Mouse (Mus musculus): ENCODE measurements around the gene Pla2g10. TPM values are rescaled to one million over a fixed set of nuclear protein-coding genes. Genes with fewer than 3 reads are reported as not detected.
"Not testable (repeated sequence)": the region's sequence is repeated elsewhere in the genome, so short reads cannot be mapped to it uniquely, and the experiment has no call there.

Pla2g10 gene
- polyA plus RNA-seq, 1 experiment from 2014 or later: 0.53 TPM

DNA sequence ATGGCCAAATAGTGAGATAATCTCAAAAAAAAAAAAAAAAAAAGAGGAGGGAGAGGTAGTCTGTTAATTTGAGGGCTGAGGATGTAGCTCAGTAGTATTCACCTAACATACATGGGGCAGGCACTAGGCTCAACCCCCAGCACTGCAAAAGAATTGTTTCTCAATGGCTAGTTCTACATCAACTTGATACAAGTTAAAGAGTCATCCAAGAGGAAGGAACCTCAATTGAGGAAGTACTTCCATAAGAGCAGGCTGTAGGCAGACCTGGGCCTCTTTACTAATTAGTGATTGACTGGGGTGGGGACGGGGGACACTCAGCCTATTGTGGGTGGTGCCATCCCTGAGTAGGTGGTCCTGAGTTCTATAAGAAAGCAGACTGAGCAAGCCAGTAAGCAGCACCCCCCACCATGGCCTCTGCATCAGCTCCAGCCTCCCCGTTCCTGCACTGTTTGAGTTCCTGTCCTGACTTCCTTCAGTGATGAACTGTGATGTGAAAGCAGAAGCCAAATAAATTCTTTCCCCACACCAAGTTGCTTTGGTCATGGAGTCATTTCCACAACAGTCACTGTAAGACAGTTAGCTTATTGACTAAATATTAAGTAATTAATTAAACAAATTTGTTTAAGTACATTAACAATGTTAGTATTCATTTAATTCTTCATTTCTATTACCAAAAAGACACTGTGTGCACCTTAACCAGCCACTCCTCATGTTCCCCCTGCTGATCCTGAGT lies 13.8 kb downstream of the Pla2g10 start:
- H3K9ac ChIP-seq: no peak overlapping the region
- no peak for ATAC-seq (replicated peaks; ENCODE audit: low FRiP score)
- no peak overlapping the region for H3K27ac ChIP-seq
- H3K27me3 ChIP-seq: no peaks in the 10 kb centered on the region
- H3K4me2 ChIP-seq: no peak overlapping the region
- no peaks in the 10 kb centered on the region for H3K4me1 ChIP-seq
- H3K4me3 ChIP-seq (replicated peaks): no peak overlapping the region
- no peaks in the 10 kb centered on the region for H3K36me3 ChIP-seq
- WGBS: 71% methylated on average over 2 of the region's 2 CpGs
- H3K9me3 ChIP-seq (replicated peaks): no peaks in the 10 kb centered on the region

DNA sequence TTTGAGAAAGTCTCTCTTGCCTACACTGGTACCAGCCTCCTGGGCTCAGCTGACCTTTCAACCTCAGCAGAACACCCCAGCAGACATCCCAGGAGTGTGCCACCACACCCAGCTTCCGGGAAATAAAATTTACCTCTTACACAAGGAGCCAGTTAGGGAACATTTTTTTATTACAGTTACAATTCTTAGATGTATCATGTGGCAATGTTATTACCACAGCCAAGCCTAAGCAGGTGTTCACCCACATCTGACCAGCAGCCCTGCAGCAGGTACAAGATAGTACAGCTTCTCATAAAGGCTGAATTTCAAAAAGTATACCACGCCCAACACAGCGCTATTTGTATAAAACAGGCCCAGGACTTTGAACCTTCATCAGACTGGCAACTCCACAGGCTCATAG lies 15.9 kb downstream of the Pla2g10 start:
- ATAC-seq (replicated peaks; ENCODE audit: low FRiP score): no peak
- Histone ChIP-seq H3K4me3 (replicated peaks) (no peak overlapping the region), H3K27me3 (no peaks in the 10 kb centered on the region), H3K27ac (no peak overlapping the region), H3K4me2 (no peak overlapping the region), H3K4me1 (no peaks in the 10 kb centered on the region), H3K36me3 (no peaks in the 10 kb centered on the region), H3K9ac (no peak overlapping the region), H3K9me3 (replicated peaks) (no peaks in the 10 kb centered on the region)
- WGBS: 89% methylated on average over 3 of the region's 3 CpGs

DNA sequence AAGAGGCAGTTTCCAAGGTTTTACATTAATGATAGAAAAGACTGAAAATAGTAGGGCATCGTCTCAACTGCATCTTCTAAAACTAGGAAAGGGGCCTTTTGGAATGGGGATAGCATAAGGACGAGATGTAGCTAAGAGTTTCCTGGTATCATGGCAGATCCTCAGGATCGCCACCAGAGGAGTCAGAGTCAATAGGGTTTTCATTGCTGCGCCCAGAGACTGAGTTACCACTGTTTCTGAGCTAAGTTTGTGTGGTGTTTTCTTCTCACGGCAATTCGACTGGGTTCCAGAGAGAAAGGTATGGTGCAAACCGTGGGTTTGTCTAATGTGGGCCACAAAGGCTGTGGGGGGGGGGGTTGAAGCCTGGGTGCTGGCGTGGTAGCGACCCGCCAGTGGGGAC lies 26.1 kb downstream of the Pla2g10 start:
- ATAC-seq (replicated peaks; ENCODE audit: low FRiP score): no peak
- Histone ChIP-seq H3K27ac (no peak overlapping the region), H3K27me3 (no peaks in the 10 kb centered on the region), H3K36me3 (peaks cover 55% of the 10 kb centered on the region), H3K9ac (no peak overlapping the region), H3K4me3 (replicated peaks) (no peak overlapping the region), H3K4me2 (no peak overlapping the region), H3K4me1 (no peaks in the 10 kb centered on the region), H3K9me3 (replicated peaks) (no peaks in the 10 kb centered on the region)
- 91% methylated on average over 10 of the region's 10 CpGs for WGBS

DNA sequence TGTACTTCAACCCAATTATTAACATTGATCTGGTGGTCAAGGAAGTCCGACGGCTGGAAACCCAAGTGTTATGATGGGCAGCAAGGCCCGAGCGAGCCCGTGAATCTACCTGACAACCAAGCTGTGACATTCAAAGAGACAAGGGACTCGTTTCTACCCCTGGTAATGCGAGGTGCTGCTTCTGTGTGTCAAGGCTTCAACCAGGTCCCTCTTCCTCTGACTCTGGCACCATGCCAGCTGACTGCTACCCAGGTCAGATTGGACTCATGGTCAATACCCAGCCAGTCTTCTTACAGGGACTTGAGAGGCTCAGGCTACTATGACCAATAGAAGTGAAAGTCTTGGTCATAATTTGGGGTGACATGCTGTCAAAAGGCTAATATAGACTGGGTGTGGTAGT lies 28.6 kb downstream of the Pla2g10 start:
- H3K4me1 ChIP-seq: no peaks in the 10 kb centered on the region
- H3K9ac ChIP-seq: no peak overlapping the region
- ATAC-seq (replicated peaks; ENCODE audit: low FRiP score): no peak
- H3K27ac ChIP-seq: no peak overlapping the region
- peaks cover 80% of the 10 kb centered on the region for H3K36me3 ChIP-seq
- 93% methylated on average over 7 of the region's 7 CpGs for WGBS
- H3K9me3 ChIP-seq (replicated peaks): no peaks in the 10 kb centered on the region
- no peaks in the 10 kb centered on the region for H3K27me3 ChIP-seq
- H3K4me2 ChIP-seq: no peak overlapping the region
- no peak overlapping the region for H3K4me3 ChIP-seq (replicated peaks)

DNA sequence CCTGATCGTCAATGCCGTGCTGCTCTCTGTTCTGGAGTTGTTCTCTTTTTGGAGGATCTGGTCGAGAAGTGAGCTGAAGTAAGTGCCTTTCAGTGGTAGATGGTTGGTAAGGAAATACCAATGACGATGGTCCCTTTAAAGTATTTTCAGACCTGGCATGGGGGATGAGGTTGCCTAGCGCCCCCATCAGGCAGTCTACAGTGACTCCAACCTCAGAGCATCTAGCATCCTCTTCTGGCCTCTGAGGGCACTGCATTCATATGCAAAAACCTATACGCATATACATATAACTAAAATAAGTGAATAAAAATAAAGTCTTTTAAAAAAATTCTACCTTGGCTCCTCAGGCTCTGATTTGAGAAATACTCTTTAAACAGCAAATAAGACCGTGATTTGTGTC lies 31.8 kb downstream of the Pla2g10 start:
- no peak for ATAC-seq (replicated peaks; ENCODE audit: low FRiP score)
- Histone ChIP-seq H3K36me3 (peaks cover 94% of the 10 kb centered on the region), H3K9ac (no peak overlapping the region), H3K27me3 (no peaks in the 10 kb centered on the region), H3K27ac (no peak overlapping the region), H3K4me1 (no peaks in the 10 kb centered on the region), H3K9me3 (replicated peaks) (no peaks in the 10 kb centered on the region), H3K4me3 (replicated peaks) (no peak overlapping the region), H3K4me2 (no peak overlapping the region)
- WGBS: 90% methylated on average over 7 of the region's 7 CpGs

DNA sequence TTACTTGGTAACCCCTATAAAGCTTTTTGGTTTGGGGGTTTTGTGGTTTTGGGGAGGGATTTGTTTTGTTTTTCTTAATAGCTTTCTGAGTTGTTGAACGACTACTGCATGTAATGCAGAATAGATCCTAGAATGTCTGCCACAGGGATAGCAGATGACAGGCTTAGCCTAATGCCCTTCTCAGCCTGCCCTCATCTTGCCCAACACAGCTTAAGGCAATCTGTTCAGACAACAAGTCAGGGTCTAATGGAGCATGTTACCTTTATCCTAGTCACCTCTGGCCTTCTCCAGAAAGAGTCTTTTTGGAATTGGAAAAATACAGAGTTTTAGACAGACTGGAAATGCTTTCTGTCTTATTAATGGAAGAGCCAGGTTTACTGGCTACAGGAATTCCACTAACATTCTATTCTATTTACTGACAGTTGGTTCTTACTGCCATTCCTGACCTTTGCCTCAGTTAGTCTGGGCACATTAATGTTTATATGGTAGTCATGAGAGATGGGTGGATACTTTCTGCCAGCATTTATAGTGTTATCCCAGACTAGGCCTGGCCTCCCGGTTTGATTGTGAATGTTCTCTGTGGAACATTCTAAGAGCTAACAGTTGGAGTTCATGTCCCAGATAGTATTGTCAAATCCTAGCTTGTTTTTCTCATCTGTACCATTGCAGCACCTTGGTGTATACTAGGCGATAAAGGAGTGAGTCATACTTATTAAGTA lies 52.0 kb downstream of the Pla2g10 start:
- Histone ChIP-seq H3K9me3 (replicated peaks) (no peaks in the 10 kb centered on the region), H3K4me2 (no peak overlapping the region), H3K4me1 (no peaks in the 10 kb centered on the region), H3K36me3 (peaks cover 38% of the 10 kb centered on the region), H3K4me3 (replicated peaks) (no peak overlapping the region), H3K27ac (no peak overlapping the region), H3K27me3 (no peaks in the 10 kb centered on the region), H3K9ac (no peak overlapping the region)
- ATAC-seq (replicated peaks; ENCODE audit: low FRiP score): no peak
- 88% methylated on average over 3 of the region's 3 CpGs for WGBS

DNA sequence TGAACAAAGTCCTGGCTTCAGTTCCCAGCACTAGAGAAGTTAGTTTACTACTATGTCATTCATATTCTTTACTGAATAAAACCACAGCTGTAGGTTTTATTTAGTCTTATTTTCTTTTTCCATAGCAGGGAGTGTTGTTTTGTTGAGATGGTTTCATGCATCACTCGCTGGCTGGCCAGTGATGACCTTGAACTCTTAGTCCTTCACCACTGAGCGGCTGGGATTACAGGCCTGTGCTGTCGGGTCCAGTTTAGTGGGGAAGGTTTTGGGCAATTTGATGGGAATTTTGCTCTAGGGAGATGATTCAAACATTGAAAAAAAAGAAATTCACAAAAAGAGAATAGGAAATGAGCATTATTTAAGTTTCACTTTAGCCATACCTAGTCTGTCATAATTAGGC lies 56.3 kb downstream of the Pla2g10 start:
- H3K9ac ChIP-seq: no peak overlapping the region
- WGBS: 89% methylated on average over 3 of the region's 3 CpGs

DNA sequence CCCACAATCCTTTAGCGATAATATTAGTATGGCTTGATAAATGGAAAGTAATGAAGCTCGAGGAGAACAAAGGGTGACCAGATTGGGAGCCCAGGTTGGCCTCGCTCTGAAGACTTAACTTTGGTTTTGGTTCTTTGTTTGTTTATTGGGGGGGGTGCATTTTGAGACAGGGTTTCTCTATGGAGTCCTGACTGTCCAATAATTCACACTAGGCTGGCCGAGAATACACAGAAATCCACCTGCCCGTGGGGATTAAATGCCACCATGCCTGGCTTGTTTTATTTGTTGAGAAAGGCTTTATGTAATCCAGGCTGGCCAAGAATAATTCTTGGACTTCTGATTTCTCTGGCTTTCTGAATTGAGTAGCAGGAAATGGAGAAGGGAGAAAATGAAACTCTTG lies 57.7 kb downstream of the Pla2g10 start:
- no peak for ATAC-seq (replicated peaks; ENCODE audit: low FRiP score)
- H3K36me3 ChIP-seq: peaks cover 22% of the 10 kb centered on the region
- H3K9ac ChIP-seq: no peak overlapping the region
- no peaks in the 10 kb centered on the region for H3K27me3 ChIP-seq
- H3K9me3 ChIP-seq (replicated peaks): no peaks in the 10 kb centered on the region
- H3K27ac ChIP-seq: no peak overlapping the region
- H3K4me2 ChIP-seq: peak overlapping the region; percentile 69
- peak overlapping the region; percentile 99 for H3K4me3 ChIP-seq (replicated peaks)
- 74% methylated on average over 5 of the region's 5 CpGs for WGBS
- H3K4me1 ChIP-seq: peaks cover 8% of the 10 kb centered on the region; the same call in 1 of the 2 replicates

More for the DNA sequence above, 56.3 kb downstream of the Pla2g10 start:
- Histone ChIP-seq H3K4me2 (no peak overlapping the region), H3K9me3 (replicated peaks) (no peaks in the 10 kb centered on the region), H3K27ac (no peak overlapping the region), H3K36me3 (peaks cover 31% of the 10 kb centered on the region), H3K4me1 (peaks cover 8% of the 10 kb centered on the region; the same call in 1 of the 2 replicates), H3K4me3 (replicated peaks) (no peak overlapping the region), H3K27me3 (no peaks in the 10 kb centered on the region)
- ATAC-seq (replicated peaks; ENCODE audit: low FRiP score): no peak

DNA sequence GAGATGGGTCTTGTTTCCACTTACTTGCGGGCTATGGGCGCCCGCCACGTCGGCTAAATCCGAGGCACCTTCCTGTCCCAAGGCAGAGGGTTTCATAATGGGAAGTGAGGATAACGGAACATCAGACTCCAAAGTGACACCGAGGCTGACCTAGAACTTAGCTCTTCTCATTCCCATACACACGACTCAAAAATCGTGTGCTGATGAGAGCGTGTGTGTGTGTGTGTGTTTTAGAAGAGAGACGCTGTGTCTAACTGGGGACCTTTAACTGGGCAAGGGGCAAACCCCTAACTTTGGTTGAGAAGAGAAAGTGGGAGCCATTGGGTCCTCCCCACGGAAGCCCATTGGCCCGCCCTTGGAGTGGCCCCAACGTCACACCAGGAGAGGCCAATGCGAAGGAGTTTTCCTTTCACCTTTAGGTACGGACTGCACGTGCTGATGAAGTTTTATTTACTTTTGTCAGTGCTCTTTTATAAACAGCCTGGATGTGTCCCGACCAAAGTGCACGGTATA lies 58.3 kb downstream of the Pla2g10 start:
- WGBS: 1% methylated on average over 20 of the region's 20 CpGs
- peak; percentile 55 for ATAC-seq (replicated peaks; ENCODE audit: low FRiP score)
- H3K4me1 ChIP-seq: peaks cover 9% of the 10 kb centered on the region; the same call in 1 of the 2 replicates

DNA sequence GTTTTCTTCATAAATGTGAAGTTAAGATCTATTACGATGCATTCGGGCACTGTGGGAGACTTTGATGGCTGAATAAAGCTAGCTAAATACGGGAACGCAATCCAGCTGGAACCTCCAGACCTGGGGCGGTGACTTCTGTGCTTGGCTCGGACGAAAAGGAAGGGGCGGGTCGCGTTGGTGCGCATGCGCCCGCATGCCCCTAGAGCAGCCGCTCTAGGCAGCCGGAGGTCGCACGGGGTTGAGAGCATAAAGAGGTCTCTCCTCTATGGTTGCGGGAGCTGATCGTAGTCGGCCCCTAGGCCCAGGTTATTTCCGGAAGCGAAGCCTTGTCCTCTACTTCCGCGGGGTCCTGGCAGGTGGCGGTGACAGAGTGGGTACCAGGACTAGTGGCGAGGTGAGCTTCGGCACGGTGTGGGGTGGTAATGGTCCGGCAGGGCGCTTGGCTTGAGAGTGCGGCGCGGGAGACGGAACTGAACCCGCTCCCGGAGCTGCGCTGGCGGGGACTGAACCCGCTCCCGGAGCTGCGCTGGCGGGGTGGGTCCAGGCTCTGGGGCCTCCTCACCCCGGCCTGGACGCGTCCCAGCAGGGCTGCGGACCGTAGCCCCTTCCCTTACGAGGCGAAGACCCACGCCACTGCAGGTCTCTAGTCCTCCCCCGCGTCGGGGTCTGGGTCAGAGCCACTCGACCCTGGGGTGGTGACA lies 58.9 kb downstream of the Pla2g10 start, which contains the start of the genes Bfar and 3110001I22Rik:
Gene Bfar (plus strand): TSS at position 174 of the 701 bp plus-strand sequence.
Gene 3110001I22Rik (plus strand): TSS at position 245 of the 701 bp plus-strand sequence.
- ATAC-seq (replicated peaks; ENCODE audit: low FRiP score): peak; percentile 93
- Histone ChIP-seq H3K9ac (peak within 1 kb of the TSS; percentile 90), H3K4me1 (peaks cover 15% of the 10 kb centered on the region), H3K27me3 (no peaks in the 10 kb centered on the region), H3K27ac (peak within 1 kb of the TSS; percentile 96), H3K4me3 (replicated peaks) (peak within 1 kb of the TSS; percentile 99), H3K36me3 (peaks cover 9% of the 10 kb centered on the region), H3K9me3 (replicated peaks) (no peaks in the 10 kb centered on the region), H3K4me2 (peak within 1 kb of the TSS; percentile 69)
- WGBS: under 1% methylated on average over 54 of the region's 54 CpGs

More for the DNA sequence above, 58.3 kb downstream of the Pla2g10 start:
- Histone ChIP-seq H3K9ac (peak overlapping the region; percentile 90), H3K4me3 (replicated peaks) (peak overlapping the region; percentile 99), H3K4me2 (peak overlapping the region; percentile 69), H3K9me3 (replicated peaks) (no peaks in the 10 kb centered on the region), H3K36me3 (peaks cover 15% of the 10 kb centered on the region), H3K27me3 (no peaks in the 10 kb centered on the region), H3K27ac (peak overlapping the region; percentile 96)

DNA sequence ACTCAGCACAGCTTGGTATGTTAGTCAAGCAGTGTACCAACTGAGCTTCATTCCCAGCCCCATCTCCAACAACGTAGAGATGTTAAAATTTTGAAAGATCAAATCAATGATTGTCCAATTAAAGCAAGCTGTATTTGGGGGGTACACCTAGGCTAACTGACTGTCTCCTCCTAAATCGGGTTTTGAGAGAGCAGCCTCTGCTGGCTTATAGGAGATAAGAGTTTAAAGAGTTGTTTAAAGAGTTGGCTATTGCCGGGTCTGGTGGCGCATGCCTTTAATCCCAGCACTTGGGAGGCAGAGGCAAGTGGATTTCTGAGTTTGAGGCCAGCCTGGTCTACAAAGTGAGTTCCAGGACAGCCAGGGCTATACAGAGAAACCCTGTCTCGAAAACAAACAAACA lies 59.9 kb downstream of the Pla2g10 start:
- H3K4me2 ChIP-seq: peak overlapping the region; percentile 69

DNA sequence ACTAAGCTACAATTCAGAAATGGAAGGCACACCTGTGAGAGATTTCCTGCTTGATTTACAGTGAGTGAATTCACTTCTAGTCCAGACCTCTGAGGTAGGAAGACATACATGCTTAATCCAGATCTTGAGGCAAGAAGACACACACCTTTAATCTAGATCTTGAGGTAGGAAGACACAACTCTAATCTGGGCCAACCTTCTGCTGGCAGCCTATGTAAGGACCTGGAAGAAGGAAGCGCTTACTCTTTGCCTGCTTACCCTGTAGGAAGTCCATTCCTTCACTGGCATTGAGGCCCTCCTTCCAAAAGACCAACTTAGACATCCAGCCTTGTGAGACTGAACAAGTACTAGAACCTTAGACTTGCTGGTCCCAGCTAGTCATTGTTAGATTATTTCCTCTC lies 61.5 kb downstream of the Pla2g10 start:
- Histone ChIP-seq H3K27me3 (no peaks in the 10 kb centered on the region), H3K4me1 (peaks cover 16% of the 10 kb centered on the region), H3K27ac (no peak overlapping the region), H3K4me2 (no peak overlapping the region), H3K9me3 (replicated peaks) (no peaks in the 10 kb centered on the region), H3K9ac (no peak overlapping the region), H3K36me3 (peaks cover 15% of the 10 kb centered on the region), H3K4me3 (replicated peaks) (no peak overlapping the region)
- 97% methylated on average over 1 of the region's 1 CpGs for WGBS
- no peak for ATAC-seq (replicated peaks; ENCODE audit: low FRiP score)

More for the DNA sequence above, 59.9 kb downstream of the Pla2g10 start:
- Histone ChIP-seq H3K4me1 (peaks cover 16% of the 10 kb centered on the region), H3K4me3 (replicated peaks) (peak overlapping the region; percentile 99)
- not testable (repeated sequence) for H3K36me3 ChIP-seq; H3K27ac ChIP-seq; H3K9ac ChIP-seq; H3K9me3 ChIP-seq (replicated peaks); H3K27me3 ChIP-seq; ATAC-seq (replicated peaks; ENCODE audit: low FRiP score)
- 84% methylated on average over 5 of the region's 5 CpGs for WGBS

Data from kidney, embryonic 15.5 days (tissue).